Mouse (Mus musculus) kidney, postnatal 36 days (tissue): ENCODE measurements at regions not wholly inside any gene's neighbourhood (a gene's known extent, or its start where the extent isn't known, plus 50 kb on each side); places are given as distances from the start of the nearest gene placed in this dataset.
A peak's percentile ranks its signal among the peaks of the same experiment; 100 is the strongest.

ENCODE experiments used
- DNase-seq, 2 experiments: peaks; one replicate each; pipeline ENCODE4 v3.0.0; 2021 to 2022; ENCODE audit warnings: mixed read lengths in 2 of 2

- no peak for DNase-seq
These were observed 55.4 kb downstream of the Pja1 start for GRCm38 (mm10) chrX:99415701-99416100.

GRCm38 (mm10) chrX:99410942-99411341, 60.1 kb downstream of the Pja1 start:
- DNase-seq = no peak

DNA sequence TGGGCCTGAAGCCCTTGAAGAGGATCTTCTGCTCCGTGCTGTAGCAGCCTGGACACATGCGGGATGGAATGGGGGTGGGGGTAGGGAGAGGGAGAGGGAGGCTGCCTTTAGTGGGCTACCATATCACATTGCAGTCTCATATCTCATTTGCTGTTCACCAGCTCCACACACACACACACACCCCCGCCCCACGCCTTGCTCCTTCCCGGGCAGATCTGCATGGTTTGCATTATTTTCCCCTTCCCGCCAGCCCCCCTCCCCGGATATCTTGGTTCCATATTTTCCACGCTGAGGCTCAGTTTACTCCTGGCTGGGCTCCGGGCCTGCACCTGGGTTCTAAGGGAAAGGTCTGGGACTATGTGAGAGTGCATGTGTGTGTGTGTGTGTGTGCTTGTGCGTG, 61.2 kb downstream of the Pja1 start:
- DNase-seq = no peak

DNA sequence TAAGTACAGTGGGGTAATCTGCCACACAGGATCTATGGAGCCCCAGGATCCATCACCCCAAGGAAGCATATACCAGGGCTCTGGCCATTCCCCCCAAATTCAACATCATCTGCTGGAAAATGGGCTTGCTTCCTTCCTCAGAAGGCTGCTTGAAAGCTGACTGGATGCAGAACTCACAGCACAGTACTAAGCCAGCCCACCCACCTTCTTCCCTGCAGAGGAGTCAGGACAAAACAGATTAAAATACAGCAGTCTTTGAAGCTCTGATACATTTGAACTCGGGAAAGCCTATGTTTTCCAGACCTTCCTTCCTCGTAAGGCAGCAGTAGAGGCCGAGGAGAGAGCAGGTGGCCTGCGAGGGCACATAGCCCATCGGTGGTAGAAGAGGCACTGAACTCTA, 61.7 kb downstream of the Pja1 start:
- DNase-seq = no peak

- no peak for DNase-seq
These were observed 62.3 kb downstream of the Pja1 start for GRCm38 (mm10) chrX:99408804-99409203.

DNA sequence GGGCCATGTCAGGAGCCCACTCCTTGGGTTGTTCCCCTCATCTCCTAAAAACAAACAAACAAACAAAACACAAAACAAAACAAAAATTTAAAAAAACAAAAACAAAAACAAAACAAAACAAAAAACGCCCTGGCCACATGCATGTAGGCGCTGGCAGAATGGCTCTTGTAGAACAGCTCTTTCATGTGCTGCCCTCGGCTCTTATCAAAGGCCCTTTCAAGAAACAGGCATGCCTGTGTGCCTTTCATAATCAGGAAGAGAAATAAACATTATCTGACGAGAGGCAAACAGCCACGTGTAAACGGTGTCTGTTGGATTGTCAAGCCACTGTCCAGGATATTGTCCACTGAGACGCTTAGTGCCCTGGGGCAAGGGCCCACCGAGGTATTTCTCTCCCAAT, 65.2 kb downstream of the Pja1 start:
- DNase-seq = no peak

DNA sequence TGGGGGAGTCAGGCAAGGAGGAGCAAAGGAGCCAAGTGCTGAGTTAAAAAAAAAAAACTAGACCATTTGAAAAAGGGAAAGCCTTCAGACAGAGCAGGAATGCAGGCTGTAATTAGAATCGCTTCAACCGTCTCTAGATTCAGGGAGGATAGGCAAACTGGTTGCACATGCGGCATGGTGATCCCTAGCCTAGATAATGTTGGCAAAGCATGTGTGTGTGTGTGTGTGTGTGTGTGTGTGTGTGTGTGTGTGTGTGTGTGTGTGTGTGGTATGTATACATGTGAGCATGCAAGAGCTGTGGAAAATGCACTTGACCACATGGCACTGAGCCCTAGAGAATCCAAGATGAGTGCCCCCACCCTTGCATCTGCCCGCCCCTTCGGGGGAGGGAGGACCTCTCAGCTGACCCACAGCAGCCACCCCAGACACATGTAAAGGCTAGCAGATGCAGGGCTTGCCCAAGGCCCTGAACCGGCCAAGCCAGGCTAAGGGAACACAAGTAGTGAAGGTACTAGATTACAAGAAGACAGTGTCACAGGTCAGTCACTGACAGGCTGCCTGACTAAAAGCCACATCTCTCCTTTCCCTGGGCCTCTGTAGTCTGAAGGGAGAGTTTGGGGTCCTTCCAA, 67.4 kb downstream of the Pja1 start:
- DNase-seq = no peak

GRCm38 (mm10) chrX:99402841-99403520, 68.1 kb downstream of the Pja1 start:
- peak in 1 of 2 experiments; percentile 59 for DNase-seq

DNA sequence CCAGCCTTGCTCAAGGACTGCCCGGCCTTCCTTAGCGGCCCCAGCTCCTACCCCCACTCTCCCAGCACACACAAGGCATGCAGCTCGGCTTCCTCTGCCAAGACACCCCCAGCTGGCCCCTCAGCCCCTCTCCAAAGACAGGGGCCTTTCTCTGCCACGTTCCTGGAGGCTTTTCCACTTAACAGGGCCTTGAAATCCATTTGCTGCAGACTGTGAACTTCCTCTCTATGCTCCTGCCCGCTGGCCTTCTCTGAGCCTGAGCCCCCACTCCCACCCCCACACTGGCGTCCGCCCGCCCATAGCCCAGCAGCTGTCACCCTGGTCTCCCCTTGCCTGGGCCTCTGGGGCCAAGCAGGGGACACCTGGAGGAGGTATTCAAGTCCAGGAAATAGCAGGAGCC, 73.7 kb downstream of the Pja1 start:
- no peak for DNase-seq

GRCm38 (mm10) chrX:99396180-99396579, 74.9 kb downstream of the Pja1 start:
- DNase-seq = no peak

DNA sequence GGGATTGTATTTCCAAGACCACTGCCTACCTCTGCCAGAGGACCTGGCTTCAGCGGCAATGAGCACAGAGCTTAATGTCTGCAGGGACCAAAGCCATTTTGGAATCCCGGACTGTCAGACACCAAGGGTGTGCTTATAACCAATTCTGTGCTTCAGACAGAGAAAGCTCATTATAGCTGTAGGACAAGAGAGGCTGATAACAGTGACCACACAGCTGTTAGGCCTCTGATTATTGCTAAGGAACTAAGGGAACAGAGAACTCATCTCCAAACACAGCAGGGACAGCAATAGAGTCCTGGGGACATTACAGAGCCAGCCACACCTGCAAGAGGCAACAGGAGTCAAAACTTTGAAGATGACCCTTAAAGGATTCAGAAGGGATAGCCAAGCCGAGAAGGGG, 76.0 kb downstream of the Pja1 start:
- no peak for DNase-seq

DNA sequence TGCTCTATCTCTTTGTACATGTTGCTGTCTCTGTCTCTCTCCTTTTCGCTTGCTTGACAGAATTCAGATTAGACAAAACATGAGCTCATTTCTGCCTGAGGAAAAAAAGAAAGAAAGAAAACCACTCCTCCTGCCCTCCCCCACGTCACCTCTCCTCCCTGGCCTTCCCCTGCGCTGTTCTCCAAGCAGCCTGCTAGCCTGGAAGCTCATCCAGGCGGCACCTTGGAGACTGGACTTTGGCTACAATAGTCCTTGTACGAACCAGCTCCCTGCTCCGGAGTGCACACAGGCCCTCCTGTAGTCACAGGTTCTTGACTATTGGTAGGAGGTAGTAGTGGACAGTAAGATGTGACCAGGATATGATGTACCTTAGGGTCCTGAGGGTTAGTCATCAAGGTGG, 79.4 kb downstream of the Pja1 start:
- DNase-seq = peak; percentile 64 to 65

GRCm38 (mm10) chrX:99390462-99390838, 80.6 kb downstream of the Pja1 start:
- DNase-seq = no peak

DNA sequence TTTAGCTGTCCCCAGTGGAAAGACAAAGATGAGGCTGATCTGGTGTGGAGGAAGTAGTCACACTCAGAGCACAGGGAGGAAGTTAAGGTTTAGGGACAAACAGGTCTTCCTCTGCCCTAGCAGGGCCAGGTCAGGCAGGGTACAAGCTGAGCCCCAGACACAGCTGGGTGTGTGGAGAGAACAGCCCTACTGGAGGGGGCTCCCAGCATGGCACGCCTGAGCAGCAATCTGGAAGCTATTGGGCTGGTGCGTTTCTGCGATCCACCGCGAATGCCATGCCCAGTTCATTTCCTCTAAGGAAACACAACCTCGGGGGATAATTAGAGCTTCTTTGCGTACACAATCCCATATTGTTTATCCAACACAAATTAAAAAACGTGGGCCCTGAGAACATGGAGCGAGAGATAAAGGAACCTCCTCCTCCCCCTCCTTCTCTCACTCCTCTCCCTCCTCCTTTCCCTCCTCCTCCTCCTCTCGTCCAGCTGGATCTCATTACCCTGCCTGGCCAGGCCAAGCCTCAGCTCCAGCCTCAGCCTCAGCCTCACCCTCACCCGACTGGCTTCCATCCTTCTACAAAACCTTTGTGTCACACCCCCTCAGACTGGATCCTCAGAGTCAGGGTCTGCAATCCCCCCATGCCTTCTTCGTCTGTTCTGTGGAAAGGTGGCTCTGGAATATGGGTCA, 81.2 kb downstream of the Pja1 start:
- DNase-seq = no peak

DNA sequence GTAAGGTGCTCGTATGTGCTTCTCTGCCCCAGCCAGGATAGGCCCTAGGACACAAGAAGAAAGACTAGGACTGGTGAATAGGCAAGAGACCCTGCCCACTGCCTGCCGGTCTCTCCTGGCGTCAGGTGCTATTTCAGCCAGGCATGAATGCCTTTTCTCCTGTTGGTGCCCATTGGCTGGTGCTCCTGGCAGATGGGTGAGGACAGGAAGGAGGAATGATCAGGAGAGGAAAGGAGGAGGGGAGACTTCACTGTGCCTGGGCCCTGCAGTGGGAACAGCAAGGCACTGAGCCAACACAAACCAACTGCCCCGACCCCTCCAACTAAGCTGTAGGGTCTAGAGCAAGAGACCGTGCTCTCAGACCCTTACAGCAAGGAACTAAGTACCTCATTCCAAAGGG, 100.4 kb downstream of the Pja1 start:
- no peak for DNase-seq

- peak in 1 of 2 experiments; percentile 40 for DNase-seq
These were observed 101.7 kb downstream of the Pja1 start for GRCm38 (mm10) chrX:99369258-99369900.

DNA sequence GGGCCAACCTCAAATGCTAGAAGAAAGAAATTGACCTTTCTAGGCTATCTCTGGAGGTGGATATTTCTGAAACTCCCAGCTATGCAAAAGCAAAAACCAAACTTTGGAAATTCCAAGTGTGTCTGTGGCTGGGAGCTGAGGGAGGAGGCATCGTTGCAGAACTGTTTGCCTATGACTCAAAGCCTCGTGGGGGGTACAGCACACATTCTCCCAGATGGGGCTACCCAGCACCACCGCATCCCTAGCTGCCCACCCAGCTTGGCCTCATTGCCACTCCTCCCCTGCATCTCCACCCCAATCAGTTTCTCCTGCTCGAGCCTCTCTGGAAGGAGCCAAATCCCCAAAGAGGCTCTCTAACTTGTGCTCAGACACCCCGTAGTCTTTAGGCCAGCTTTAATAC, 107.0 kb downstream of the Pja1 start:
- DNase-seq = no peak

DNA sequence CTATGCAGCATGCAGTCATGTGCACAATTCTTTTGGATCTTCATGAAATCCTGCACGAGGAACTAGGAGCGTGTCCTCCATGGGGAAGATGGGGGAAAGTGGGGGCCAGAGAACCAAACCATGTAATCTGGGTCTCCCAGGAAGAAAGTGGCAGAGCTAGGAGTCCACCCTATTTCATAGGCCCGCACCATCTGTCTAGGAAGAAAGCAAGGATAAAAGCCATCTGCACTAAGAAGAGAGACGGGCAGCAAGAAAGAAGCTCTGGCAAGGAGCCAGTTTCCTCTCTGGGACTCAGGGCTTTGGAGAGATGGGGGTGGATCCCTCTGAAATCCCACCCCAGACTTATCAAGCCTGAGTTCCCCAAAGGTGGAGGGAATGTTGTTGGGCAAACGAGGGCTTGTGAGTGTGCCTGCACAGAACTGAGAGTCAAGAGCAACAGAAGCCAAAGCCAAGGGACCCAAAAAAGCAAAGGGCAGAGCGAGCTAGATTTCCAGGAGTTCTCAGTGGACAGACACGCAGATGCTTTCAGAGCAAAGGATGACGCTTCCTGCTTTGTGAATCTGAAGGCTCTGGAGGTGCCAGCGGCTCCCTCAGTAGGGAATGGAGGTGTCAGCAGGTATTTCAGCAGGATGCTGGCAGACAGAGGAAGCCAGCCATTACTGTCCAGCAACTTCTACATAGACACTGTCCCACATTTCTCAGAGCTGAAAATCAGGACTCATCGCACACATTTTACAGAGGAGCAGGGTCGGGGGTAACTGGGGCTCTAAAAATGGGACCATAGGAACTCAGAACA, 110.8 kb downstream of the Pja1 start:
- DNase-seq = no peak

GRCm38 (mm10) chrX:99358784-99359183, 112.3 kb downstream of the Pja1 start:
- DNase-seq = peak; percentile 55 to 73

- DNase-seq = no peak
These were observed 112.9 kb downstream of the Pja1 start for GRCm38 (mm10) chrX:99358051-99358617.

DNA sequence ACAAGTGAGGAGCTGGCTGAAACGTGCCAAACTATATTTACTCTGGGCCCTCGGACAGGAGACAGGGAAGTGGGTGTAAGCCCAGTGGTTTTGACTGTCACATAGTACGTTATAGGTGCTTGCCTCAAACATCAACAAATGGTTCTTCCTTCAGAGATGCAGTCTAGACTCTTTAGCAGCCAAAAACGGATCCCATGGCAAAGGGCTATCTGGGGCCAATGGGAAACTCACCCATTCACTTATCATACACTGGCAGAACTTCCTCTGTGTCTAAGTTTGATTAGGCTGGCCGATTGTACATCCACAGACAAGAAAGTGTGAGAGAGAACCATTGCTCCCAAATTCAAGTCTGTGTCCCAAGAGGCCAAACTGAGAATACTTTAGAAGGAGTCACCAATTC, 115.9 kb downstream of the Pja1 start:
- no peak for DNase-seq

DNA sequence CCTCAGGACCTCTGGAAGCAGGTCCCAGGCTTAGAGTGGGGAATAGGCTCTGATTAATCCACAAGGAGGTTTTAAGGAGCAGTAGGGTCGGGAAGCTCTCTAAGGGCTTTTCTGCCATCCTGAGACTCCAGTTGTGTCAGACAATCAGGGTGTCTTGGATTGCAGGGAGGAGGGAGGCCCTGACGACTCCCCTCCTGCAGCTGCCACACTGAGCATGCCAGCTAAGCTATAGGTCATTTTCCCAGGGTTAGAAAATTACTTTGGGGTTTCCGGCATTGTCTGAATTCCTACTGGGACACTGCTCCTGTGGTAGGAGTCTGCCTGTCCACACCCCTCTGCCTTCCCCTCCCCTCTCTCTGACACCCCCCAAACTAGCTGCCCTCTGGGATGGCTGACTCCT, 120.8 kb downstream of the Pja1 start:
- DNase-seq = no peak

- DNase-seq = no peak
These were observed 130.8 kb downstream of the Pja1 start for GRCm38 (mm10) chrX:99340223-99340622.
